Mouse (Mus musculus) mature B cell (primary cell): Measurements from ENCODE around the gene AU022252.
"Not testable (repeated sequence)": the region's sequence is repeated elsewhere in the genome, so short reads cannot be mapped to it uniquely, and the experiment has no call there.

Experiments
- in situ Hi-C: fragments of 300-500 bp; cut with MboI; formaldehyde crosslinking; loops from 2 replicates; pipeline ENCODE4 v1.14.3; 2019

The AU022252 gene

GRCm38 (mm10) chr4:119232410-119233255 lies at the start of gene AU022252, which contains the start of gene P3h1:
AU022252 (minus strand) TSS chr4:119232712.
P3h1 (plus strand) TSS chr4:119232915.
- in situ Hi-C loops: no loop called here

DNA sequence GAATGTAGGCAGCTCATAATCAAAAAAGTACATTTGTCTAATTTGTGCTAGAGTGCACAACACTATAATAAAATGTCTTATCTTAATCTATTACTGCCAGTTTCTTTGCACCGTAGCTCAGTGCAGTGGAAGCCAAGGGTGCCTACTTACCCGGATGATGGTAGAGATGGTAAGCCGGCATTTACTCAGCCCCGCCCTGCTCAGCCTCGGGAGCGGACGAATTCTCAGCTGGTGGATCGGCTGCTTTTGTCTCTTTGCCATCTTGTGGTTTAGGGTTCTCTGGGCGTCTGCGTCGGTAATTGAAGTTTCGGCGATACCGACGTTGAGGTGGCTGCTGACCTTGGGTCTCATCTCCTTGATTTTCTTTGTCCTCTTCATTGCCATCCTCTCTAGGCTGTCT lies 46.3 kb upstream of the AU022252 start:
- in situ Hi-C loops: not testable (repeated sequence)

GRCm38 (mm10) chr4:119275726-119276125 lies 43.2 kb upstream of the AU022252 start:
- in situ Hi-C loops: no loop called here

DNA sequence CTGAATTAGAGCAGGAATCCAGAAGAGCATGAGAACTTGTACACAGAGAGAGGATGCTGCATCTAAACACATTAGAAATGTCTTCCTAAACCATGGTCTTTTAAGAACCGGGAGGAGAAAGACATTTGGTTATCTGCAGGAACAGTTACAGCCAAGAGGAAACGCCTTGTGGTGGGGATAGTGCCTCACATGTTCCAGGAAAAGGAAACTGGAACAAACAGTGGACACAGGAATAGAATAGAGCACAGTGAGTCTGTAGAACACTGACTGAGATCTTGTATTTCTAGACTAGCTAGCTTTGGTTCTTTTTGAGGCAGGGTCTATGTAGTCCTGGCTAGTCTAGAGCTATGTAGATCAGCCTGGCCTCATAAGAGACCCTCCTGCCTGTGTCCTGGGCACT lies 42.7 kb upstream of the AU022252 start:
- in situ Hi-C loops: no loop called here

GRCm38 (mm10) chr4:119274627-119275026 lies 42.1 kb upstream of the AU022252 start:
- in situ Hi-C loops: no loop called here

GRCm38 (mm10) chr4:119266606-119267005 lies 34.1 kb upstream of the AU022252 start:
- in situ Hi-C loops: no loop called here

- in situ Hi-C loops: no loop called here
Observed at GRCm38 (mm10) chr4:119263459-119263858, 30.9 kb upstream of the AU022252 start.

- in situ Hi-C loops: no loop called here
Observed at GRCm38 (mm10) chr4:119262483-119262882, 30.0 kb upstream of the AU022252 start.

GRCm38 (mm10) chr4:119261087-119261713 lies 28.7 kb upstream of the AU022252 start:
- in situ Hi-C loops: no loop called here

- in situ Hi-C loops: no loop called here
Observed at GRCm38 (mm10) chr4:119259344-119260254, 27.1 kb upstream of the AU022252 start.

GRCm38 (mm10) chr4:119257083-119257482 lies 24.6 kb upstream of the AU022252 start:
- in situ Hi-C loops: no loop called here

GRCm38 (mm10) chr4:119255351-119255750 lies 22.8 kb upstream of the AU022252 start, which contains the start of gene Cldn19:
Cldn19 (plus strand) TSS chr4:119255414.
- in situ Hi-C loops: no loop called here

GRCm38 (mm10) chr4:119254012-119254618 lies 21.6 kb upstream of the AU022252 start:
- in situ Hi-C loops: no loop called here

- in situ Hi-C loops: no loop called here
Observed at GRCm38 (mm10) chr4:119252025-119252808, 19.7 kb upstream of the AU022252 start.

GRCm38 (mm10) chr4:119248407-119248965 lies 16.0 kb upstream of the AU022252 start:
- in situ Hi-C loops: no loop called here

DNA sequence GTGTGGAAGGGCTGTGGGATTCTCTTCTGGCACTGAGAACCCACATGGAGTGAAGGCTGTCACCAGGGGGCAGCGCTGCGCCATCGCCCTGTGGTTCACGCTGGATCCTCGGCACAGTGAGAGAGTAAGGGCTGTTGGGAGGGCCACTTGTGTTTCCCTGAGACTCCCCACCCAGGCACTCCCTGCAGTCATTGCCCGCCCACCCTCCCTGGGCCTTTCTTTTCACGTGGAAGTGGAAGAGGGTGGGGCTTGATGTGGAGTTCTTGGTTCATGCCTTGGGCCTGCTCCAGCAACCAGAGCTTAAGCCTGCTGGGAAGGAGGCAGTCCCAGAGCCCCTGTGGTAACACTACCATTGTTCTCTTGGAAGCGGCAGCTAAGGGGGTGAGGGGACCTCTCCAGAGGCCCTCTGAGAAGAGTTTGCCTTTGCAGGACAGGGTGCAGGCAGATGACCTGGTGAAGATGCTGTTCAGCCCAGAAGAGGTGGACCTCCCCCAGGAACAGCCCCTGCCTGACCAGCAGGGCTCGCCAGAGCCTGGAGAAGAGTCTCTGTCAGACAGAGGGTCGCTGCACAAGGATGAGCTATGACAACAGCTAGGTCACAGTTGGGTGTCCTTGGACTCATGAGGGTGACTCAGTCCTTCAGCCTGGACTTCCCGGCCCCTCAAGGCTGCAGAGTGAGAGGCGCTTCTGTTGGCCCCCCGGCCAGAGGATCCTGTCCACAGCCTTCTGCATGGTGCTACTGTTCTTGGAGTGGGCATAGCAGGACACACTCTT lies 15.1 kb upstream of the AU022252 start:
- in situ Hi-C loops: no loop called here

DNA sequence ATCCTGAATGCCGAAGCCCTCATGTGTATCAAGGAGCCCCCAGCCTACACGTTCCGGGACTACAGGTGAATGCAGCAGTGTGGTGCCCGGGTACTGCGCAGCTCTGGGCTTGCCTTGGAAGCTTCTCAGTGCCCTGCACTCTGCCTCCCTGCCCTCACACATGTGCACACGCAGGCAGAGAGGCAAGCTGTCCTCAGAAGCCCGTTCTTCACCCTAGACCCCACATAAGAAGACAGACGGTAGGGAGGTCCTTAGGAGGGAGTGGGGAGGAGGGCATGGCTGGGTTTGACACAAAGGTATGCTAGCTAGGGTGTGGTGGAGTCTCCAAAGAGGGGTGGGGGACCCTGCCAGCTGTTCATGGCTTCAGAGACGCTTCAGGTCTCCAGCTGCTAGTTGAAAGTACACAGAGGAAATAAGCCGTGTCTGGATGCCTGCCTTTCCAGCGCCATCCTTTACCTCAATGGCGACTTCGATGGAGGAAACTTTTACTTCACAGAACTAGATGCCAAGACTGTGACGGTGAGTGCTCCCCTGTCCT lies 14.2 kb upstream of the AU022252 start:
- in situ Hi-C loops: no loop called here

DNA sequence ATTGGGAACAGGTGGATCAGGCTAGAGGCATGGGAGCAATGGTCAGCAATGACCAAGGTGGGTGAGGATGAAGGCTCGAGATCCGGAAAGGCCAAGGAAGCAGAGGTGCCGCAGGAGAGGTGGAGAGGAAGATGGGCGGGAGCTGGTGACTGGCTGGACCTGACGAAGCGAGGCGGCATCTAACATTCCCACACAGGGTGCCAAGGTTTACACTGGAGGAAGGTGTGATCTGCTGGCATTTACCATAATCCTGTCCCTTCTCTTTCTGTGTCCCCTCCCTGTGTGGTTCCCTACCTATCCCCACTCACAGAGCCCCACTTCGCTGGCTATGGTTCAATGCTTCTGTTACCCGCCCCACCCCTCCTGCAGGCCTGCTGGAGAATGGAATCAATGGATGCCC lies 13.4 kb upstream of the AU022252 start:
- in situ Hi-C loops: no loop called here

- in situ Hi-C loops: no loop called here
Observed at GRCm38 (mm10) chr4:119245556-119245955, 13.0 kb upstream of the AU022252 start.
